Mouse (Mus musculus) cerebellum, adult 2 months (tissue): ENCODE measurements around the gene Tnni3k.

ENCODE experiments used
- CTCF ChIP-seq: fragments of 200-500 bp; IDR thresholded peaks from 2 replicates; pipeline ENCODE4 v1.5.1; 2011; ENCODE audit warnings: low read depth, mild to moderate bottlenecking, control low read depth, low read length, moderate library complexity, borderline replicate concordance; ENCODE audit not compliant: insufficient read depth
- POLR2A ChIP-seq: fragments of 200-500 bp; IDR thresholded peaks from 2 replicates; pipeline ENCODE4 v1.6.1; 2011; ENCODE audit warnings: low read length, control low read depth, borderline replicate concordance; ENCODE audit not compliant: insufficient read depth

- TF ChIP-seq CTCF (no peak), POLR2A (no peak)
Observed at GRCm38 (mm10) chr3:154861921-154862320, 193.3 kb downstream of the Tnni3k start.
